Mouse (Mus musculus): ENCODE data around the gene Obp2a. TPM values are rescaled to one million over a fixed set of nuclear protein-coding genes. Genes with fewer than 3 reads are reported as not detected.

Obp2a gene
- polyA plus RNA-seq, 1 experiment, result not detected

DNA sequence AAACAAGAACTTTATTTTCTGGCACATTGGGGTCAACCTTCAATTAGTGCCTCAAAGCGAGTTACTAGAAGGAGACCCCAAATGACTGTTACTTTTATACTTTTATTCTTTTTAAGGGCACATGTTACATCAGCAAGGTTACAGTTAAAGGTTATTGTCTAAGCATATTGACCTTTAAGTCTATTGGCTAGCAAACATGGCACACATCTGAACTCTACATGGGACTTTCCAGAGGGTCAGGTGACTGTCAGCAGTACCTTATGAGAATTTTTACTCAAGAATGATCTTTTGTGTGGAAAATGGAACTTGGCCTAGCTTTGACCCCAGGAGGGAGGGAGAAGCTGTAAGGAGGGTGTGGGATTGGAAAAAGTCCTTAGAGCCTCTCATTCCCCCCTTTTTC is 33.3 kb upstream of the Obp2a start:
- Histone ChIP-seq H3K4me3 (replicated peaks; ENCODE audit: extremely low read depth, low read depth, low read length) (no peak overlapping the region), H3K4me1 (ENCODE audit: control insufficient read depth, insufficient read depth, low read length) (no peaks in the 10 kb centered on the region)
- WGBS, result 48% methylated on average over 1 of the region's 1 CpGs
- no peak for TF ChIP-seq POLR2A (IDR thresholded peaks at IDR 0.05; ENCODE audit: borderline replicate concordance, extremely low read depth, low read depth, low read length)
- TF ChIP-seq CTCF (IDR thresholded peaks at IDR 0.05; ENCODE audit: insufficient read depth, low read length), result no peak
- DNase-seq, result no peak

DNA sequence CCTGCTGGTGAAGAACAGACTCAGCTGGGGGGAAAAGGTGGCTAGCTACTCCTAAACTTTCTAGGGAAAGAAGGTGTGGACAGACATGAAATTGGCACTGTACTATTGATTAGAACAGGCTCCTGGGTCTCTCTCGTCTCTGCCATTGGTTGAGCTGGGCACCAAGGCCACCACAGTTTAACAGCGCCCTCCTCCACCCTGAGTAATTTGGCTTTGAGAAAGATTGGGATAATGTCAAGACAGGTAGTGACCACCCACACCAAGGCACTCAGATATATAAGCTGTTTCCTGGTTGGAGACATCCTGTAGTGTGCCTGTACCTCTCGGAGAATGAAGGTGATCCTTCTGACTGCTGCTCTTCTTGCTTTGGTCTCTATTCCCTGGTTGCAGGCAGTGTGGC is 23.4 kb upstream of the Obp2a start, which contains the start of gene Lcn6:
Gene Lcn6 (plus strand): TSS at position 301 of the 400 bp plus-strand sequence.
- Histone ChIP-seq H3K4me3 (replicated peaks; ENCODE audit: extremely low read depth, low read depth, low read length) (no peak within 1 kb of the TSS), H3K4me1 (ENCODE audit: control insufficient read depth, insufficient read depth, low read length) (no peaks in the 10 kb centered on the region)
- no peak for DNase-seq
- TF ChIP-seq CTCF (IDR thresholded peaks at IDR 0.05; ENCODE audit: insufficient read depth, low read length) (no peak), POLR2A (IDR thresholded peaks at IDR 0.05; ENCODE audit: borderline replicate concordance, extremely low read depth, low read depth, low read length) (no peak)
- WGBS, result 89% methylated on average over 3 of the region's 3 CpGs

GRCm38 (mm10) chr2:25679559-25679958 is 20.3 kb upstream of the Obp2a start:
- DNase-seq, result no peak
- WGBS, result 78% methylated on average over 6 of the region's 6 CpGs
- Histone ChIP-seq H3K4me3 (replicated peaks; ENCODE audit: extremely low read depth, low read depth, low read length) (no peak overlapping the region), H3K4me1 (ENCODE audit: control insufficient read depth, insufficient read depth, low read length) (no peaks in the 10 kb centered on the region)
- TF ChIP-seq CTCF (IDR thresholded peaks at IDR 0.05; ENCODE audit: insufficient read depth, low read length) (no peak), POLR2A (IDR thresholded peaks at IDR 0.05; ENCODE audit: borderline replicate concordance, extremely low read depth, low read depth, low read length) (no peak)

DNA sequence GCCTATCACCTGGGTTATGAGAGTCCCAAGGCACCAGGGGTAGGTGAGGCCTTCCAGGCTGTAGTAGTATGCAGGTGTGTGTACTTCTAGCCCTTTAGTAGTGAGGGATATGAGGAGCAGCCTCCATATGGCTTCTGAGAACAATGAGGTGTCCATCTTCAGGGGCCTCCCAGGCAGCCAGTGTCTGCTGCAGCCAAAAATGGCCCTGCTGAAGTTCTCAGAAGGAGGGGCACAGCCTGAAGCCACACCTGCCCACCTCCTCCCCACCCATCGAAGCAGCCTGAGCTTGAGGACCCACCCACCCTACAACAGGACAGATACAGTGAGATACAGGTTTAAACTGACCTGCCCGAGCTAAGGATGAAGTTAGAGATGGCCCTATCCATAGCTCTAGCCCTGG is 17.4 kb upstream of the Obp2a start, which contains the start of gene Lcn10:
Gene Lcn10 (plus strand): TSS at position 301 of the 400 bp plus-strand sequence.
- no peak within 1 kb of the TSS for H3K4me3 ChIP-seq (replicated peaks; ENCODE audit: extremely low read depth, low read depth, low read length)
- H3K4me1 ChIP-seq (ENCODE audit: control insufficient read depth, insufficient read depth, low read length), result no peaks in the 10 kb centered on the region
- TF ChIP-seq POLR2A (IDR thresholded peaks at IDR 0.05; ENCODE audit: borderline replicate concordance, extremely low read depth, low read depth, low read length) (no peak), CTCF (IDR thresholded peaks at IDR 0.05; ENCODE audit: insufficient read depth, low read length) (no peak)
- DNase-seq, result no peak
- WGBS, result 54% methylated on average over 2 of the region's 2 CpGs

GRCm38 (mm10) chr2:25686941-25687340 is 12.9 kb upstream of the Obp2a start:
- 69% methylated on average over 4 of the region's 4 CpGs for WGBS
- TF ChIP-seq CTCF (IDR thresholded peaks at IDR 0.05; ENCODE audit: insufficient read depth, low read length) (no peak), POLR2A (IDR thresholded peaks at IDR 0.05; ENCODE audit: borderline replicate concordance, extremely low read depth, low read depth, low read length) (no peak)

DNA sequence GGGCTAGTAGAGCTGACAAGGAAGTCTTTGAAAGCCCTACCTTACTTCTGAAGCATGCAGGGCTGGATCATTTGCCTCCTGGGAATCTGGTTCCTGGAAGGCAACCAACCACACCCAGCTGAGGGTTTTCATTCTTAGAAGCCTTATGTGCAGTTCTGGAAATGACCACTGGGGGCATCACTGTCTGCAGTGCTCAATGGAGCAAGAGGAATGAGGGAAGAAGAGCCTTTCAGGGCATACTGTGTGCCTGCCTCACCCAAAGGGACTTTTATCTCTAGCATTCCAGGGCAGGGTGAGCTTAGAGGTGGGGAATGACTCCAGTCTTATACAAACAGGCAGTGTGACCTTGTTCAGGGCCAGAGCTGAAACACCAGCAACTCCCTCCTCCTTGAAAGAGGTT is 5.2 kb upstream of the Obp2a start:
- TF ChIP-seq CTCF (IDR thresholded peaks at IDR 0.05; ENCODE audit: insufficient read depth, low read length), result peak; percentile 59
- TF ChIP-seq POLR2A (IDR thresholded peaks at IDR 0.05; ENCODE audit: borderline replicate concordance, extremely low read depth, low read depth, low read length), result no peak
- peak; percentile 55 for DNase-seq
- H3K4me1 ChIP-seq (ENCODE audit: control insufficient read depth, insufficient read depth, low read length), result no peaks in the 10 kb centered on the region
- H3K4me3 ChIP-seq (replicated peaks; ENCODE audit: extremely low read depth, low read depth, low read length), result no peak overlapping the region

More at GRCm38 (mm10) chr2:25686941-25687340, 12.9 kb upstream of the Obp2a start:
- DNase-seq, result no peak
- no peak overlapping the region for H3K4me3 ChIP-seq (replicated peaks; ENCODE audit: extremely low read depth, low read depth, low read length)
- no peaks in the 10 kb centered on the region for H3K4me1 ChIP-seq (ENCODE audit: control insufficient read depth, insufficient read depth, low read length)

DNA sequence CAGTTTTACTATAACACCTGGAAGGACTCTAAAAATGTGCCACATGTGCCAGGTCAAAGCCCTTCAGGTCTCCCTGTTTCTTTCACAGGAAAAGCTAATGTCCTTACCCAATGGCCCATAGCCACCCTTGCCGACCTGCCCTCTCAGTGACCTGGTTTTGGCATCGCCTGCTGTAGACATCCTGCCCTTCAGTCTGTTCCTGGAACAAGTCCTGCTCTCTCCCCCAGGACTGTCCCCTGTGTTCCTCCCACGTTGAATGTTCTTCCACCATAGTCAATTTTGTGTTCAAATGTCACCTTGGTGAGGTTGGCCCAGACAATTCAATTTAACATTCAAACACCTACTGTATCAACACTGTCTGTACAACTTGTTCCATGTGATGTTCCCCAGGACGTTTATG is 2.9 kb upstream of the Obp2a start:
- Histone ChIP-seq H3K4me1 (ENCODE audit: control insufficient read depth, insufficient read depth, low read length) (no peaks in the 10 kb centered on the region), H3K4me3 (replicated peaks; ENCODE audit: extremely low read depth, low read depth, low read length) (no peak overlapping the region)
- no peak for DNase-seq
- WGBS, result 49% methylated on average over 4 of the region's 4 CpGs
- no peak for TF ChIP-seq CTCF (IDR thresholded peaks at IDR 0.05; ENCODE audit: insufficient read depth, low read length)
- no peak for TF ChIP-seq POLR2A (IDR thresholded peaks at IDR 0.05; ENCODE audit: borderline replicate concordance, extremely low read depth, low read depth, low read length)

GRCm38 (mm10) chr2:25698696-25699095 is 1.1 kb upstream of the Obp2a start:
- DNase-seq, result no peak
- 88% methylated on average over 2 of the region's 2 CpGs for WGBS
- Histone ChIP-seq H3K4me3 (replicated peaks; ENCODE audit: extremely low read depth, low read depth, low read length) (no peak overlapping the region), H3K4me1 (ENCODE audit: control insufficient read depth, insufficient read depth, low read length) (no peaks in the 10 kb centered on the region)
- TF ChIP-seq POLR2A (IDR thresholded peaks at IDR 0.05; ENCODE audit: borderline replicate concordance, extremely low read depth, low read depth, low read length), result no peak
- TF ChIP-seq CTCF (IDR thresholded peaks at IDR 0.05; ENCODE audit: insufficient read depth, low read length), result no peak

DNA sequence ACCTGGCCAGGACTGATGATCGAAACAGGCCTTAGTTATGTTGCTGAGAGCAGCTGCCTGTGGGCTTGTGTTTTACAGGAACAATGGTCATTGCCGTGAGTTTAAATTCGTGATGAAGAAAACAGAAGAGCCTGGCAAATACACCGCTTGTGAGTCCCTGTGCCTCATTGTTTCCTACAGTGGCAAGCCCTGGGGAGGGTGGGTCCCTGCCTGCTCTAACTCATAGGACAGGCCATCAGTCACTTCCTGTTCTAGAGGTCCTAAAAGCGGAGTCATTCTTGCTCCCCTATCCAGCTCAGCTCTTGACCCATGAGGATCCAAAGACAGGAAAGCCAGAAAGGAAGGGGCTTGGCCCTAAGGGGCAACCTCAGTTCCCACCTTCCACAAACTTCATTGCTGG is 1.2 kb downstream of the Obp2a start:
- DNase-seq, result no peak
- WGBS, result 55% methylated on average over 5 of the region's 5 CpGs
- Histone ChIP-seq H3K4me1 (ENCODE audit: control insufficient read depth, insufficient read depth, low read length) (no peaks in the 10 kb centered on the region), H3K4me3 (replicated peaks; ENCODE audit: extremely low read depth, low read depth, low read length) (no peak overlapping the region)
- TF ChIP-seq CTCF (IDR thresholded peaks at IDR 0.05; ENCODE audit: insufficient read depth, low read length), result no peak
- TF ChIP-seq POLR2A (IDR thresholded peaks at IDR 0.05; ENCODE audit: borderline replicate concordance, extremely low read depth, low read depth, low read length), result no peak

DNA sequence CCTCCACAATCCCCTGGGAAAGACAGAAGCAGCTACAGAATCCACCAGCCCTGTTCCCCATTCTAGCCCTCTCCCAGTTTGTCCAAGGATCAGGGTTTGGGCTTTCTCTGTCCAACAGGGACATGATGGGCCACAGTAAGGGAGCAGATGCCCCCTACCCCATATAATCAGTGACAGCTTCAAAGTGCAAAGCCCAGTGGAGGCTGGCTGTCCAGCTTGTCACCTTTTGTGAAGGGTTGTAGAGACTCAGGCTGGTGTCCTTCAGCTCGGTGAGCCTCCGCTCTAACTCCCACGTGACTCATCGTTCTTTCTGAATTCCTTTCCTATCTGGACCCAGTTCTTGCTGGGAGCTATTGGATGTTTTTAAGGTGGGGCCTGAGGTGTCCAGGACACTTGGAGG is 3.9 kb downstream of the Obp2a start:
- WGBS, result 69% methylated on average over 4 of the region's 4 CpGs
- TF ChIP-seq POLR2A (IDR thresholded peaks at IDR 0.05; ENCODE audit: borderline replicate concordance, extremely low read depth, low read depth, low read length), result no peak
- no peak for TF ChIP-seq CTCF (IDR thresholded peaks at IDR 0.05; ENCODE audit: insufficient read depth, low read length)
- DNase-seq, result no peak
- Histone ChIP-seq H3K4me3 (replicated peaks; ENCODE audit: extremely low read depth, low read depth, low read length) (no peak overlapping the region), H3K4me1 (ENCODE audit: control insufficient read depth, insufficient read depth, low read length) (no peaks in the 10 kb centered on the region; the same call in 1 of the 2 replicates)

Measured in lung, adult 2 months (tissue).